In the genomic region with DNA sequence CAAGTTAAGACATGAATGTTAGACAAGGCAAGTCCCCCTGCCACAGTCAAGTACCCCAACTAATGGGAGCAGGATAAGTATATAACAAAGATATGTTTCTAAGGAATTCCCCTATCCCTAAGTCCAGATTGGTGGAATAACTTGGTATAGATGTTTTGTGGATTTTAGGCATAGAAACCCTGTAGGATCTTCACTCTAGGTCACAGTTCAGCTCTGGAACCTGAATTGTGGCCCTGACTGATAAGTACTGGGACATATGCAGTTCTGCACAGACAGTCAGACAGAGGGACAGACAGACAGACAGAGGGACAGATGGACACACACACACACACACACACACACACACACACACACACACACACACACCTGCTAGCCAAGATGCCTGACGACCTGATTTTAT, we compare ENCODE assay signal across 13 mouse cellular contexts. TPM values are rescaled to one million over a fixed set of nuclear protein-coding genes. Genes with fewer than 3 reads are reported as not detected.
DNase-seq lines count a peak whose midpoint lies in the region; ATAC-seq lines count a peak whose summit lies in the region.
"Had no signal": no experiment of that assay in that cellular context is flagged by ENCODE, and none has a peak within 500 bp of the region (broad histone marks: within the 10 kb centered on the region; RNA-seq: fewer than 3 reads in every experiment).

No protein-coding gene starts in this region.

- H3K4me3 ChIP-seq in heart, embryonic 10.5 days, result no peak overlapping the region
- H3K4me3 ChIP-seq in kidney, embryonic 14.5 days (ENCODE audit: low read length), result no peak overlapping the region
- H3K4me3 ChIP-seq: heart, embryonic 15.5 days had no signal

- no peak for ATAC-seq in kidney, embryonic 14.5 days (ENCODE audit: low FRiP score, low TSS enrichment)

- 100% methylated on average over 1 of the region's 1 CpGs for WGBS in heart, embryonic 10.5 days
- 83% methylated on average over 1 of the region's 1 CpGs for WGBS in large intestine, adult 2 months
- 100% methylated on average over 1 of the region's 1 CpGs for WGBS in kidney, embryonic 14.5 days

- intact Hi-C loops in heart, postnatal 25 days (cut with DNase I), result no loop called here

- no peaks in the 10 kb centered on the region for H3K36me3 ChIP-seq in heart, embryonic 10.5 days
- H3K36me3 ChIP-seq in kidney, embryonic 14.5 days (ENCODE audit: control insufficient read depth, insufficient read depth, low read length), result no peaks in the 10 kb centered on the region
- H3K36me3 ChIP-seq: heart, embryonic 15.5 days had no signal

- no peaks in the 10 kb centered on the region for H3K9me3 ChIP-seq in heart, embryonic 10.5 days
- no peaks in the 10 kb centered on the region for H3K9me3 ChIP-seq in kidney, embryonic 14.5 days (ENCODE audit: control insufficient read depth, low read length)
- H3K9me3 ChIP-seq: heart, embryonic 15.5 days had no signal

- peak; percentile 87 for DNase-seq in heart, embryonic 10.5 days (ENCODE audit: low spot score)
- DNase-seq in heart, postnatal 25 days (ENCODE audit: low spot score), result no peak
- DNase-seq in 416B (ENCODE audit: low read depth), result peak; percentile 69
- peak; percentile 46 for DNase-seq in c-Kit-negative CD71-positive TER-119-positive erythroid progenitor cells, embryonic 14.5 days (ENCODE audit: low read depth, low spot score)
- DNase-seq in large intestine, adult 2 months (ENCODE audit: low read depth, low spot score), result peak; percentile 77
- DNase-seq in kidney, postnatal 4 days, result no peak
- DNase-seq in layer of hippocampus, adult 9-10 months (ENCODE audit: low spot score), result no peak
- DNase-seq: cerebellum, adult 8-10 months had no signal

- no peak overlapping the region for H3K9ac ChIP-seq in kidney, embryonic 14.5 days (ENCODE audit: low read depth, low read length)
- H3K9ac ChIP-seq: heart, embryonic 15.5 days had no signal

- no peak overlapping the region for H3K27ac ChIP-seq in heart, embryonic 10.5 days
- H3K27ac ChIP-seq in kidney, embryonic 14.5 days (ENCODE audit: low read depth, low read length), result no peak overlapping the region
- H3K27ac ChIP-seq: heart, embryonic 15.5 days had no signal

- no peak overlapping the region for H3K4me2 ChIP-seq in kidney, embryonic 14.5 days (replicated peaks; ENCODE audit: low read depth, low read length)
- H3K4me2 ChIP-seq: heart, embryonic 15.5 days had no signal

- no peaks in the 10 kb centered on the region for H3K4me1 ChIP-seq in heart, embryonic 10.5 days
- H3K4me1 ChIP-seq in kidney, embryonic 14.5 days (ENCODE audit: control insufficient read depth, insufficient read depth, low read length), result no peaks in the 10 kb centered on the region
- H3K4me1 ChIP-seq: heart, embryonic 15.5 days had no signal

- no peaks in the 10 kb centered on the region for H3K27me3 ChIP-seq in heart, embryonic 10.5 days (ENCODE audit: insufficient read depth, poor library complexity, severe bottlenecking)
- no peaks in the 10 kb centered on the region for H3K27me3 ChIP-seq in kidney, embryonic 14.5 days (ENCODE audit: control insufficient read depth, insufficient read depth, low read length)
- H3K27me3 ChIP-seq: heart, embryonic 15.5 days had no signal

RNA-seq across cellular contexts. Expression of a gene that starts 32.6 kb away (rescaled TPM):
- not detected in 2 replicates for polyA plus RNA-seq in heart, embryonic 10.5 days (2016; fragmentation: Nextera tagmentation; extraction: Ambion mirVana)
- not detected for total RNA-seq in heart, postnatal 25 days (2021)
- polyA plus RNA-seq in large intestine, adult 2 months (2012; rRNA removed), result not detected in 2 replicates
- not detected in 2 replicates for polyA plus RNA-seq in kidney, embryonic 14.5 days (2014; fragmentation: Nextera tagmentation; extraction: Ambion mirVana)
- total RNA-seq: layer of hippocampus, postnatal 14 days had no signal
- polyA plus RNA-seq: frontal cortex, adult 2 months; heart, embryonic 15.5 days; neural tube, embryonic 14.5 days had no signal

RNA-seq across cellular contexts. Expression of a gene that starts 36.0 kb away (rescaled TPM):
- polyA plus RNA-seq in heart, embryonic 10.5 days (2016; fragmentation: Nextera tagmentation; extraction: Ambion mirVana), result 27.9 and 28.1 TPM in 2 replicates
- 1 to 10 TPM; 7.6 to 8.1 TPM for total RNA-seq in heart, postnatal 25 days (2021)
- 78.5 and 126 TPM in 2 replicates for polyA plus RNA-seq in large intestine, adult 2 months (2012; rRNA removed)
- polyA plus RNA-seq in kidney, embryonic 14.5 days (2014; fragmentation: Nextera tagmentation; extraction: Ambion mirVana), result 32.9 and 36.8 TPM in 2 replicates

Comparison
In these comparisons a context has a peak if more than half of its experiments do, and no peak if none do; other contexts are left out.
1. DNase-seq: peak in heart, embryonic 10.5 days (single experiment), 416B (single experiment), c-Kit-negative CD71-positive TER-119-positive erythroid progenitor cells, embryonic 14.5 days (single experiment) and large intestine, adult 2 months (single experiment); none in heart, postnatal 25 days (single experiment), kidney, postnatal 4 days (0 of 2) and layer of hippocampus, adult 9-10 months (single experiment).